Mouse (Mus musculus) forebrain, embryonic 14.5 days (tissue): ENCODE results near the gene Celsr1. TPM values are rescaled to one million over a fixed set of nuclear protein-coding genes. Genes with fewer than 3 reads are reported as not detected.

ENCODE experiments used
- ATAC-seq: fragments of 200-750 bp; cut with Nextera tagmentation; 2 replicates; pipeline ENCODE4 v1.8.0; 2017; ENCODE audit warnings: mild to moderate bottlenecking, moderate library complexity
- DNase-seq: peaks from one replicate; pipeline ENCODE4 v3.0.0-alpha.2; 2015; ENCODE audit warnings: low spot score
- H3K27ac ChIP-seq: fragments of 300-500 bp; sonication (generic); 2 replicates; pipeline ENCODE4 v1.5.1; 2014; ENCODE audit warnings: low read depth, mild to moderate bottlenecking, control low read depth, low read length, moderate library complexity
- H3K27me3 ChIP-seq: fragments of 300-500 bp; sonication (generic); replicated peaks from 2 replicates; pipeline ENCODE4 v1.6.1; 2014; ENCODE audit warnings: low read length, control low read depth, mixed read lengths; ENCODE audit not compliant: control insufficient read depth, insufficient read depth
- H3K36me3 ChIP-seq: fragments of 300-500 bp; sonication (generic); 2 replicates; pipeline ENCODE4 v1.6.1; 2014; ENCODE audit warnings: low read length, control low read depth; ENCODE audit not compliant: control insufficient read depth, insufficient read depth
- H3K4me1 ChIP-seq: fragments of 300-500 bp; sonication (generic); 2 replicates; pipeline ENCODE4 v1.6.1; 2014; ENCODE audit warnings: antibody characterized with exemption, low read length, control low read depth; ENCODE audit not compliant: control insufficient read depth, insufficient read depth
- H3K4me2 ChIP-seq: fragments of 300-500 bp; sonication (generic); 2 replicates; pipeline ENCODE4 v1.6.1; 2014; ENCODE audit warnings: mild to moderate bottlenecking, control low read depth, low read length
- H3K4me3 ChIP-seq: fragments of 300-500 bp; sonication (generic); 2 replicates; pipeline ENCODE4 v1.5.1; 2014; ENCODE audit warnings: low read depth, low read length, control low read depth
- H3K9ac ChIP-seq: fragments of 300-500 bp; sonication (generic); 2 replicates; pipeline ENCODE4 v1.6.1; 2014; ENCODE audit warnings: mild to moderate bottlenecking, low read length, control low read depth, moderate library complexity
- H3K9me3 ChIP-seq: fragments of 300-500 bp; sonication (generic); replicated peaks from 2 replicates; pipeline ENCODE4 v1.6.1; 2016; ENCODE audit warnings: low read length, control low read depth, mixed read lengths; ENCODE audit not compliant: control insufficient read depth
- WGBS: fragments of 180-500 bp; shearing (Covaris S2); extraction: QIAGEN DNeasy Blood & Tissue Kit; methylation state at CpG from one replicate; pipeline ENCODE4 v1.1.7; 2014; 5-methylcytosine and 5-hydroxymethylcytosine counted together
- polyA plus RNA-seq: library from polyadenylated mRNA; unstranded; fragments of >200 nt; fragmentation: Nextera tagmentation; extraction: Ambion mirVana; gene quantifications from 2 replicates; pipeline ENCODE4 v1.2.1, GENCODE M21; 2014

Gene Celsr1
- polyA plus RNA-seq, 1 experiment from 2014 or later, result 9.6 TPM

DNA sequence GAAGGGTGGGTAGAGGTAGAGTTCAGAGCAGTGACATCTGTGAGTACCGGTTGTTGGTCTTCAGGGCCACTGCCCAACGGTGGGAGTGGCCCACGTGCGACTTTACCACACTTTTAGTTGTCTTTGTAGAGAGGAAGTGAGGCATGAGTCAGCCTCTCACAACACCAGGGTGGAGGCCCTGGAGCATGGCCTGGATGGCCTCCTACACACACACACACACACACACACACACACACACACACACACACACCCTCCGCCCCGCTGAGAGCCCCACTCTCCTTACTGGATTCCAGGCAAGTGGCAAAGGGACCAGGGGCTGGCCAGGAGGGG is 34.0 kb upstream of the Celsr1 start:
- ATAC-seq (no peak), DNase-seq (no peak)
- H3K4me1 ChIP-seq, result peaks cover 39% of the 10 kb centered on the region
- no peak overlapping the region for H3K27ac ChIP-seq
- no peaks in the 10 kb centered on the region for H3K27me3 ChIP-seq
- H3K4me2 ChIP-seq, result no peak overlapping the region
- 79% methylated on average over 6 of the region's 6 CpGs for WGBS
- no peaks in the 10 kb centered on the region for H3K9me3 ChIP-seq
- no peaks in the 10 kb centered on the region for H3K36me3 ChIP-seq
- no peak overlapping the region for H3K9ac ChIP-seq
- no peak overlapping the region for H3K4me3 ChIP-seq

DNA sequence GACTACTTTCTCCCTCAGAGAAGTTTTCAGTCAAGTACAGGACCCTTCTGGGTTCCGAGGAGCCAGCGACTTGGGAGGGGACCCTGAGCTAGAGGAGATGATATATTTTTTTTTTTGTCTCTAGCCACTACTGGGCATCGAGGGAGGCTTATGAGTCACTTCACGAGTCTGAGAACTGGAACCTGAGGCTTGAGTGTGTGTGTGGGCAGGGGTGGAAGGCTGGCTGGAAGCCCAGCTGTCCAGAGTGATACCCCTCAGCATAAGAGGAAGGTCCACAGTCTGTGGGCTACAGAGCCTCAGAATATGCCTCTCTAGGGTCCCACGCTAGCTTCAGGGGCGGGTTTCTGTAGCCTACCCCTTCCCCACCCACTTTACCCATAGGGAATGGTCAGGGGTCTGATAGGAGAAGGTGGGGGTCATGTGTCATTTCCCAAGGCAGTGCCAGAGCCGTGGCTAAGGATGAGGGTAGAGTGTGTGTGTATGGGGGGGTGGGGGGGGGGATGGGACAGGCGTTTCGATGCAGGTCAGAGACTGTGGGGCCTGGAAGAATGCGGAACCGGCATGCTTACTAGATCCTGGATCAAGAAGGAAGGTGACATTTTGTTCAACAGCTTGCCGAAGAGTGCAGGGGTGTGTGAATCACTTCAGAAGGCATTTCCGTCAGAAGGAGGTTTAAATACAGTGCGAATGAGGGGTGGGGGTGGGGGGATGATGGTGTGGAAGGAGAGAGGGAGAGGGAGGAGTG is 33.4 kb upstream of the Celsr1 start:
- no peak for DNase-seq
- Histone ChIP-seq H3K4me3 (no peak overlapping the region), H3K36me3 (no peaks in the 10 kb centered on the region), H3K4me2 (no peak overlapping the region), H3K27ac (no peak overlapping the region), H3K9me3 (no peaks in the 10 kb centered on the region), H3K27me3 (no peaks in the 10 kb centered on the region), H3K4me1 (peaks cover 44% of the 10 kb centered on the region), H3K9ac (no peak overlapping the region)
- ATAC-seq, result no peak
- 76% methylated on average over 14 of the region's 14 CpGs for WGBS

GRCm38 (mm10) chr15:86065367-86065766 is 31.8 kb upstream of the Celsr1 start:
- DNase-seq, result no peak
- peaks cover 51% of the 10 kb centered on the region for H3K4me1 ChIP-seq

GRCm38 (mm10) chr15:86064850-86065229 is 31.3 kb upstream of the Celsr1 start:
- no peaks in the 10 kb centered on the region for H3K27me3 ChIP-seq
- no peaks in the 10 kb centered on the region for H3K9me3 ChIP-seq
- no peak overlapping the region for H3K9ac ChIP-seq
- no peak overlapping the region for H3K27ac ChIP-seq
- no peak overlapping the region for H3K4me2 ChIP-seq
- DNase-seq, result no peak
- H3K36me3 ChIP-seq, result no peaks in the 10 kb centered on the region
- peaks cover 51% of the 10 kb centered on the region for H3K4me1 ChIP-seq
- WGBS, result 97% methylated on average over 3 of the region's 3 CpGs
- no peak overlapping the region for H3K4me3 ChIP-seq
- ATAC-seq, result no peak

More at GRCm38 (mm10) chr15:86065367-86065766, 31.8 kb upstream of the Celsr1 start:
- no peak overlapping the region for H3K4me3 ChIP-seq
- no peak overlapping the region for H3K27ac ChIP-seq
- H3K27me3 ChIP-seq, result no peaks in the 10 kb centered on the region
- H3K36me3 ChIP-seq, result no peaks in the 10 kb centered on the region
- ATAC-seq, result no peak
- no peak overlapping the region for H3K4me2 ChIP-seq
- H3K9me3 ChIP-seq, result no peaks in the 10 kb centered on the region
- no peak overlapping the region for H3K9ac ChIP-seq
- WGBS, result 96% methylated on average over 4 of the region's 4 CpGs

- no peaks in the 10 kb centered on the region for H3K27me3 ChIP-seq
- ATAC-seq (no peak), DNase-seq (no peak)
- 91% methylated on average over 8 of the region's 8 CpGs for WGBS
- H3K9ac ChIP-seq, result no peak overlapping the region
- H3K4me3 ChIP-seq, result no peak overlapping the region
- no peak overlapping the region for H3K27ac ChIP-seq
- no peaks in the 10 kb centered on the region for H3K9me3 ChIP-seq
- no peaks in the 10 kb centered on the region for H3K36me3 ChIP-seq
- H3K4me1 ChIP-seq, result peaks cover 51% of the 10 kb centered on the region
- no peak overlapping the region for H3K4me2 ChIP-seq
Observed at GRCm38 (mm10) chr15:86064191-86064849, 30.7 kb upstream of the Celsr1 start.

- Histone ChIP-seq H3K27me3 (no peaks in the 10 kb centered on the region), H3K4me2 (peak overlapping the region; percentile 94), H3K27ac (no peak overlapping the region), H3K36me3 (no peaks in the 10 kb centered on the region), H3K9me3 (no peaks in the 10 kb centered on the region), H3K4me1 (peaks cover 42% of the 10 kb centered on the region), H3K4me3 (no peak overlapping the region), H3K9ac (peak overlapping the region; percentile 32; the same call in 1 of the 2 replicates)
- no peak for DNase-seq
- WGBS, result 65% methylated on average over 6 of the region's 6 CpGs
- ATAC-seq, result no peak
Observed at GRCm38 (mm10) chr15:86061848-86062481, 28.4 kb upstream of the Celsr1 start.

- H3K27me3 ChIP-seq, result no peaks in the 10 kb centered on the region
- no peak overlapping the region for H3K27ac ChIP-seq
- 93% methylated on average over 7 of the region's 7 CpGs for WGBS
- H3K4me1 ChIP-seq, result peaks cover 40% of the 10 kb centered on the region
- H3K9me3 ChIP-seq, result no peaks in the 10 kb centered on the region
- ATAC-seq (no peak), DNase-seq (no peak)
- H3K4me2 ChIP-seq, result peak overlapping the region; percentile 94
- no peaks in the 10 kb centered on the region for H3K36me3 ChIP-seq
- peak overlapping the region; percentile 97 for H3K9ac ChIP-seq
- H3K4me3 ChIP-seq, result peak overlapping the region; percentile 94
Observed at GRCm38 (mm10) chr15:86061221-86061620, 27.6 kb upstream of the Celsr1 start.

- H3K27me3 ChIP-seq, result no peaks in the 10 kb centered on the region
- peaks cover 40% of the 10 kb centered on the region for H3K4me1 ChIP-seq
- H3K9me3 ChIP-seq, result no peaks in the 10 kb centered on the region
- ATAC-seq (no peak), DNase-seq (no peak)
- peak overlapping the region; percentile 94 for H3K4me3 ChIP-seq
- peak overlapping the region; percentile 94 for H3K4me2 ChIP-seq
- WGBS, result 79% methylated on average over 12 of the region's 12 CpGs
- H3K9ac ChIP-seq, result peak overlapping the region; percentile 97
- peak overlapping the region; percentile 46; the same call in 1 of the 2 replicates for H3K27ac ChIP-seq
- no peaks in the 10 kb centered on the region for H3K36me3 ChIP-seq
Observed at GRCm38 (mm10) chr15:86060581-86060980, 27.0 kb upstream of the Celsr1 start.
